Mouse (Mus musculus) limb, embryonic 11.5 days (tissue): ENCODE measurements at regions not wholly inside any gene's neighbourhood (a gene's known extent, or its start where the extent isn't known, plus 50 kb on each side); places are given as distances from the start of the nearest gene placed in this dataset.
A peak's percentile ranks its signal among the peaks of the same experiment; 100 is the strongest.

Experiments
- ATAC-seq: fragments of 200-750 bp; cut with Nextera tagmentation; 2 replicates; pipeline ENCODE4 v1.8.0; 2017; ENCODE audit warnings: low read depth; ENCODE audit not compliant: insufficient number of reproducible peaks, low FRiP score, low TSS enrichment
- DNase-seq: peaks from one replicate; pipeline ENCODE4 v3.0.0-alpha.2; 2015; ENCODE audit warnings: low spot score
- H3K27ac ChIP-seq: fragments of 300-500 bp; sonication (generic); replicated peaks from 2 replicates; pipeline ENCODE4 v1.5.1; 2014; ENCODE audit warnings: low read depth, mild to moderate bottlenecking, low read length
- H3K27me3 ChIP-seq: fragments of 300-500 bp; sonication (generic); 2 replicates; pipeline ENCODE4 v1.6.1; 2014; ENCODE audit warnings: mild to moderate bottlenecking, low read length, mixed read lengths; ENCODE audit not compliant: control insufficient read depth, insufficient read depth
- H3K36me3 ChIP-seq: fragments of 300-500 bp; sonication (generic); 2 replicates; pipeline ENCODE4 v1.6.1; 2014; ENCODE audit warnings: mild to moderate bottlenecking, low read length, moderate library complexity, mixed read lengths; ENCODE audit not compliant: control insufficient read depth, insufficient read depth
- H3K4me1 ChIP-seq: fragments of 300-500 bp; sonication (generic); 2 replicates; pipeline ENCODE4 v1.6.1; 2014; ENCODE audit warnings: low read length, mixed read lengths; ENCODE audit not compliant: control insufficient read depth, insufficient read depth
- H3K4me2 ChIP-seq: fragments of 300-500 bp; sonication (generic); 2 replicates; pipeline ENCODE4 v1.6.1; 2014; ENCODE audit warnings: low read depth, mild to moderate bottlenecking, moderate library complexity; ENCODE audit not compliant: severe bottlenecking
- H3K4me3 ChIP-seq: fragments of 300-500 bp; sonication (generic); 2 replicates; pipeline ENCODE4 v1.5.1; 2014; ENCODE audit warnings: low read depth, low read length
- H3K9ac ChIP-seq: fragments of 300-500 bp; sonication (generic); 2 replicates; pipeline ENCODE4 v1.6.1; 2014; ENCODE audit warnings: mild to moderate bottlenecking, low read length
- H3K9me3 ChIP-seq: fragments of 300-500 bp; sonication (generic); 2 replicates; pipeline ENCODE4 v1.6.1; 2016; ENCODE audit warnings: low read length; ENCODE audit not compliant: control insufficient read depth
- WGBS: fragments of 180-500 bp; shearing (Covaris S2); extraction: QIAGEN DNeasy Blood & Tissue Kit; methylation state at CpG from one replicate; pipeline ENCODE4 v1.1.7; 2014; 5-methylcytosine and 5-hydroxymethylcytosine counted together

DNA sequence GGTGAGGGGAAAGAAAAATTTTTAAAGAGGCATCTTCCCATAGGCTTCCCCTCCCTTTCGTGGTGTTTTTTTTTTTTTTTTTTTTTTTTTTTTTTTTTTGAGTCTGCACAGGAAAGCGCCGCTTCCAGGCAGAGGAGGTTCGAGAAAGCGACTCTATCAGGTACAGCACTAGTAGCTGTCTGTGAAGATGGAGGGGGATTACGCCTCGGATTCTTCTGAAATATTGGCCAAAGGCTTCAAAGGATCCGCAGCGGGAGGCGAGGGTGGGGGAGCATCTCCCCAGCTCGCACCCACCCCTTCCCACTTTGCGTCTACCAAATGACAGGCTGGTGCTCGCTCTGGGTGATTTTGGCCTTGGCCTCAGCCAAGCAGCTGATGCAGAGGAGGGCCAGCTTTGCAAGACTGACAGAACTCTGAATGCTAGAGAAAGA, 419.1 kb upstream of the Ubash3b start:
- peak overlapping the region; percentile 50 for H3K4me2 ChIP-seq
- H3K36me3 ChIP-seq = no peaks in the 10 kb centered on the region
- peaks cover 5% of the 10 kb centered on the region for H3K4me1 ChIP-seq
- WGBS = under 1% methylated on average over 13 of the region's 13 CpGs
- no peaks in the 10 kb centered on the region for H3K9me3 ChIP-seq
- peak overlapping the region; percentile 97 for H3K27ac ChIP-seq
- H3K9ac ChIP-seq = peak overlapping the region; percentile 94
- DNase-seq (peak; percentile 82), ATAC-seq (no peak)
- H3K4me3 ChIP-seq = peak overlapping the region; percentile 65
- no peaks in the 10 kb centered on the region for H3K27me3 ChIP-seq

DNA sequence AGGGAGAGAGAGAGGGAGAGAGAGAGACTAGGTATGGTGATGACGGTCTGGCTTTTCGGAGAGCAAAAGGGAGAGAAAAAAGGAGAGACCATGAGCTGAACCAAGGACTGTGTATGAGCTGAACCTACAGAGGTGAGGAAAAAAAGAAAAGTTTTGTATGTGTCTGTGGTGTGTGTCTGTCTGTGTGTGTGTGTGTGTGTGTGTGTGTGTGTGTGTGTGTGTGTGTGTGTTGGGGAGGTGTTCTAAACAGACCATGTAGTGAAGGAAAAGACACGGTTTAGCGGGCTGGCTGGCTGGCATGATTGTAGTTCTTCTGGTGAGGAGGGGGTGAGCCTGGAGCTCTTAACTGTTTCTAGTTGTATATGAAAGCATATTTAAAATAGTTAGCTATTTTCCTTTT, 418.6 kb upstream of the Ubash3b start:
- DNase-seq (no peak), ATAC-seq (peak; percentile 48; the same call in 1 of the 2 replicates)
- peak overlapping the region; percentile 65 for H3K4me3 ChIP-seq
- H3K9ac ChIP-seq = peak overlapping the region; percentile 94
- peak overlapping the region; percentile 50 for H3K4me2 ChIP-seq
- peak overlapping the region; percentile 97 for H3K27ac ChIP-seq
- no peaks in the 10 kb centered on the region for H3K36me3 ChIP-seq
- H3K27me3 ChIP-seq = no peaks in the 10 kb centered on the region
- H3K4me1 ChIP-seq = peaks cover 3% of the 10 kb centered on the region; the same call in 1 of the 2 replicates
- 1% methylated on average over 4 of the region's 4 CpGs for WGBS
- no peaks in the 10 kb centered on the region for H3K9me3 ChIP-seq

DNA sequence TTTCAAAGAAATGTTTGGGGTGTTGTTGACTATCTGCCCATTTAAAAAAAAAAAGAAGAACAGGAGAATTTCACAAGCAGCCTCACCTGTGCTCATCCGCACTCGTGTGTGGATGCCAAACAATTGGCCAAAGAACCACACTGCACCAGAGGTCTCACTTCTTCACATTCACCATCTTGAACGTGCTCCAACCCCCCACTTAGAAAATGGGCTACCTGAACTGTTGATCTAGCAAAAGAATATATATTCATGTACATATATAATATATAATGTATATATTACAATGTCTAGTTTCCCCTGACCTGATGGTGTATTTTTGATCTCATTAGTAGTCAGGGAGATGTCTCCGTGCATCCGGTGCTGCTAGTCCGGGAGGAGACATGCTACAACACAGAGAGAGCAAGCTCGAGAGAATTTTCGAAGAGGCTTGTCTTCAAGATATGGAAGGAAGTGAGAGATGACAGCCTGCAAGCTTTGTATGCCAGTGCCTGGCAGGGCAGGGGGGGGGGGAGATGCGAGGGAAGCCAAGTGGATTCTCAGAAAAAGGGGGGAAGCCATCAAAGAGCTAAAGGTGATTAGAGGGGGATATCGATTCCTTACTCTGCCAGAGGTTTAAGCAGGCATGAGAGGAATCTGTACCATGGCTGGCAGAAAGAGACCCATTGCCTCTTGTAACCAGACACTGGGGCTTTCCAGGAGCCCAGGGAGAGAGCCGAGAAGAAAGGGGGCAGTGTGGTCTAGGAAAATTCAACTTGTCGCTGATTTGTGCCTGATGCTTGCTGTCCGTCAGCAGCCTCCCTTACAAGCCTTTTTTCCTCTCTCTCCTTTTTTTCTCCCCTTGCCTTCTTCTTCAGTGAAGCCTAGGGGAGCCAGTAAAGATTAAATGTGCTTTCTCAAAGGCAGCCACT, 417.9 kb upstream of the Ubash3b start:
- no peaks in the 10 kb centered on the region for H3K27me3 ChIP-seq
- 39% methylated on average over 12 of the region's 13 CpGs for WGBS
- peak overlapping the region; percentile 65 for H3K4me3 ChIP-seq
- H3K4me1 ChIP-seq = peaks cover 2% of the 10 kb centered on the region; the same call in 1 of the 2 replicates
- H3K9me3 ChIP-seq = no peaks in the 10 kb centered on the region
- peak; percentile 75 for ATAC-seq
- H3K36me3 ChIP-seq = no peaks in the 10 kb centered on the region
- H3K9ac ChIP-seq = peak overlapping the region; percentile 94
- DNase-seq = peak; percentile 81
- H3K4me2 ChIP-seq = peak overlapping the region; percentile 50
- peak overlapping the region; percentile 97 for H3K27ac ChIP-seq

DNA sequence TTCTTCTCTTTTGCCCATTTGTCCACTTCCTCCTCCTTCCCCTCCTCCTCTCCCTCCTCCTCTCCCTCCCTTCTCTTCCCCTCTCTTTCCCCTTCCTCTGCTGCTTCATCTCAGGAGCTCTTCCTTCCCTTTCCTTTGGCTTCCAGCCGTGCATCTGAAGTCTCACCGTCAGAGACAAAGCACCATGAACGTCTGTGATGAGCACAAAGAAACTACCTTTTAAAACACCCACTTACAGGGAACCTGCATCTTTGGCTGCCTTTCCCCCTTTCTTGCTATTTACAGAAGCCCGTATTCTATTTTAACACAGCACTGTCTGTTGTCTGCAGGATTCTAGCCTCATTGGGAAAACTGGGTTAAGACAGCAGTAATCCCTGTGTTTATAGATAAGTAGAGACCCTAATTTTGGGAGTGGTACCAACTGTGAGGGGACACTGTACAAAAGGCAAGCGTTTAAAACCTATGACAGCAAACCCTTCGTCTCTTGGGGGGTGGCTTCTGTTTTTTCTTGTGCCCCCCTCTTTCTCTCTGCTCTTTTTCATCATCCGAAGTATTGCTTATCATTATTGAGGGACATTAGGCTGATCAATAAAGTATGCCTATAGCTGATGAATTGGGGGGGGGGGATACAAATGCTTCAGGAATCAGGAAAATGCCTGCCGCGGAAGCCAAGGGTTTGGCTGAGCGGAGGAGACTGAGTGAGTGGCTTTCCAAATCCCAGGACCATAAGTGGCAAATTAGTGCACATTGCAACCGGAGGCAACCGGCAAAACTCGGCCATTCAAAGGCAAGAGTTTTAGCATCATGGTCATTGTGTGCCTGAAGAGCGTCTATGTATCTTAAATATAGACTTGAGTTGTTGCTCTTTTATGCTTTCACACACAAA, 417.0 kb upstream of the Ubash3b start:
- Histone ChIP-seq H3K9me3 (no peaks in the 10 kb centered on the region), H3K4me1 (peaks cover 2% of the 10 kb centered on the region; the same call in 1 of the 2 replicates), H3K4me2 (no peak overlapping the region; the same call in 1 of the 2 replicates), H3K9ac (no peak overlapping the region), H3K4me3 (no peak overlapping the region), H3K27me3 (no peaks in the 10 kb centered on the region), H3K27ac (no peak overlapping the region), H3K36me3 (no peaks in the 10 kb centered on the region)
- no peak for ATAC-seq
- WGBS = 67% methylated on average over 14 of the region's 14 CpGs
- no peak for DNase-seq

DNA sequence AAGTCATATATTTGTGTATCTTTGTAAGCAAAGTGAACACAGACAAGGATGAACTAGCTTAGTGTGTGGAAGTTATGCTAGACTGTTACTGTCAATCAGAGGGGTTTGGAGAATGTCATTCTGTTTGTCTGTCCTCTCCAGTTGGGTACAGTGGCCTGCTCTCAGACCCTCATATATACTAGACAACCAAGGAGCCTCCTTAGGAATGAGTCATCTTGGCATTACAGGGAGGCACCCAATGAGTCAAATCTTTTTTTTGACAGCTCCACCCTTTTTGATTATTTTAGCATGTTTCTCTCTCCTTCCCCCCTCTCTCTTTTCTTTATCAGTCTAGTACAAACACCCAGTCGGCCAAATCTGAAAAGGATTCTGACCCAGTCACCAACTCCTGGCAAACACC, 416.3 kb upstream of the Ubash3b start:
- no peak overlapping the region for H3K9ac ChIP-seq
- no peak overlapping the region for H3K4me2 ChIP-seq
- no peak overlapping the region for H3K27ac ChIP-seq
- no peaks in the 10 kb centered on the region for H3K9me3 ChIP-seq
- DNase-seq = no peak
- peaks cover 2% of the 10 kb centered on the region; the same call in 1 of the 2 replicates for H3K4me1 ChIP-seq
- 64% methylated on average over 1 of the region's 1 CpGs for WGBS
- no peaks in the 10 kb centered on the region for H3K27me3 ChIP-seq
- H3K4me3 ChIP-seq = no peak overlapping the region
- no peaks in the 10 kb centered on the region for H3K36me3 ChIP-seq
- no peak for ATAC-seq

DNA sequence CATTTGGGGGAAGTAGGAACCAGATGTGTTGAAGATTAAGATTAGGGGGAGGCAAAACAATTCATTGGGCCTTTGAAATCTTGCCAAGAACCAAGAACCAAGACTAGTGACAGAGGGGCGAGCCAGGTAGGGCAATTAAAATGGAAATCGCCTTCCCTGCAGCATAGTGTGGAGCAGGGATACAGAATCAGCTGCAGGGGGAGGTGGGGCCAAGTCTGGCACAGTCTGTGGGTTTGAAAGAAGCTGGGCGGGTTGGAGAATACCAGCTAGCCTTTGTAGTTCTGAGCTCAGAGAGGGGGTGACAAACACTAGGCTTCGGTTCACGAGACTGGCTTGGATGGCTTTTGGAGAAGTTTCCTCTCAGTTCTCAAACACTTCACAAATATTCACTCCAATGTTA, 414.3 kb upstream of the Ubash3b start:
- ATAC-seq (no peak), DNase-seq (no peak)
- Histone ChIP-seq H3K27ac (no peak overlapping the region), H3K9ac (no peak overlapping the region), H3K36me3 (no peaks in the 10 kb centered on the region), H3K27me3 (no peaks in the 10 kb centered on the region), H3K4me1 (peaks cover 2% of the 10 kb centered on the region; the same call in 1 of the 2 replicates), H3K9me3 (no peaks in the 10 kb centered on the region), H3K4me3 (no peak overlapping the region), H3K4me2 (no peak overlapping the region)
- 22% methylated on average over 5 of the region's 5 CpGs for WGBS

DNA sequence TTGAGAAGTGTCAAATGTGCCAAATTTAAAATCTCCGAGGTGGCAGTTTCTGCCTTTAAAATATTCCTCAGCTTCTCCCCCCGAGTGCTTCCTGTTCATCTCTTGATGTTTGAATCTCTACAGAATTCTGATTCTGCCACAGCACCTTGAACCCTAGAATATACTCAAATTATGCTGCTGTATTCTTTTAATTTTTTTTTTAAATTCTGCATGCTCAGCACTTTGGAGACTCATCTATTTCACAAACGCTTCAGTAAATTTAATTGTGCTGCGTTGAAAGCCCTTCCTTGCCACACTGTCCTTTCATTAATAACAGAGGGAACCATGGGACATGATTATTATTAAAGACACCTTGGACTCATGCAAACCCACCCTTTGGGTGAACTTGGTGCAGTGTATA, 408.8 kb upstream of the Ubash3b start:
- Histone ChIP-seq H3K4me2 (no peak overlapping the region), H3K9ac (no peak overlapping the region), H3K4me1 (no peaks in the 10 kb centered on the region), H3K27ac (no peak overlapping the region), H3K4me3 (no peak overlapping the region), H3K9me3 (no peaks in the 10 kb centered on the region), H3K27me3 (no peaks in the 10 kb centered on the region), H3K36me3 (no peaks in the 10 kb centered on the region)
- 92% methylated on average over 4 of the region's 4 CpGs for WGBS
- DNase-seq (no peak), ATAC-seq (no peak)

DNA sequence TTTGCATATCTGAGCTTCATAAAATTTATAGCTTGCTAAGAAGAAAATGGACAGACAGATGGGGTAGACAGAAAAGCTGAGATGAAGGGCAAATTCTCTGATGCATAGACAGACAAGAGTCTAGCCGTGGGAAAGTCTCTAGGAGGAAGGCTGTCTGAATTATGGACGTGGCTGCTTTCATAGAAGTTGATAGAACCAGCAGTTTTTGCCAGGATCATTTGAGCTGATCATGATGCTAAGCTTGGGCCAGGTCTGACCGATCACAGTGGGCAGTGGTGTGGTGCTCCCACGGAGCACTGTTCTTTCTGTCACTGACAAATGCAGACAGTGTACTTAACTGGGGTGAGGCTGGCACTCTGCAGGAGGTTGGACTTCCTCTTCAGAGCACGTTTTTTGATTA, 405.0 kb upstream of the Ubash3b start:
- 81% methylated on average over 5 of the region's 5 CpGs for WGBS
- Histone ChIP-seq H3K36me3 (no peaks in the 10 kb centered on the region), H3K27ac (no peak overlapping the region), H3K4me2 (no peak overlapping the region), H3K27me3 (no peaks in the 10 kb centered on the region), H3K4me1 (no peaks in the 10 kb centered on the region), H3K4me3 (no peak overlapping the region), H3K9ac (no peak overlapping the region), H3K9me3 (no peaks in the 10 kb centered on the region)
- no peak for ATAC-seq
- no peak for DNase-seq
